Mouse (Mus musculus) heart, adult 2 months (tissue): ENCODE results near the gene Patz1.

Source experiments
- CTCF ChIP-seq: fragments of 200-600 bp; IDR thresholded peaks from 2 replicates; pipeline ENCODE4 v1.8.1; 2022; ENCODE audit warnings: antibody characterized with exemption, mild to moderate bottlenecking, moderate library complexity
- POLR2A ChIP-seq: fragments of 200-500 bp; IDR thresholded peaks from 2 replicates; pipeline ENCODE4 v1.6.1; 2011; ENCODE audit warnings: mild to moderate bottlenecking, low read depth, low read length, control low read depth; ENCODE audit not compliant: insufficient read depth

DNA sequence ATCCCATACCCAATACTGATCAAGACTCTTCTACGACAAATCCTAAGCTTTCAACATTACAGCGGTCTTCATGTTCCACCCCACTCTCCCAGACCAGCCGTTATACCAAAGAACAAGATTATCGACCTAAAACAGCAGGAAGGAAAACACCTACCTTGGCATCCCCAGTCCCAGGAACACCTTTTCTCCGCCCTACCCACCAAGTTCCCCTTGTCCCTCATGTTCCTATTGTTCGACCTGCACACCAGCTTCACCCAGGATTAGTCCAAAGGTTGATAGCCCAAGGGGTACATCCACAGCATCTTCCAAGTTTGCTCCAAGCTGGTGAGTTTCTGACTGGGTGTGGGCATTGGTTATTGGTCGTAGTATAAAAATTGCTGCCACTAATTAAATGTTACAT lies 46.3 kb upstream of the Patz1 start:
- TF ChIP-seq CTCF: no peak
- TF ChIP-seq POLR2A: no peak
